Mouse (Mus musculus) CD8-positive naive resting alpha-beta T cell, adult 2 months (primary cell): Measurements from ENCODE around the gene Sebox.

Source experiments
- DNase-seq, 2 experiments: peaks; one replicate each; pipeline ENCODE4 v3.0.0; 2022; ENCODE audit warnings: low read depth in 2 of 2, low spot score in 2 of 2

Gene Sebox

GRCm38 (mm10) chr11:78534516-78534915, 31.3 kb downstream of the Sebox start:
- no peak for DNase-seq

GRCm38 (mm10) chr11:78535376-78536079, 32.3 kb downstream of the Sebox start:
- DNase-seq, result peak in 1 of 2 experiments; percentile 13

- DNase-seq, result peak; percentile 96 to 97
Measured at GRCm38 (mm10) chr11:78536080-78536689, 32.9 kb downstream of the Sebox start, which contains the start of the genes Tnfaip1 and Ift20. Gene Tnfaip1 (minus strand): TSS chr11:78536332. Gene Ift20 (plus strand): TSS chr11:78536361.

GRCm38 (mm10) chr11:78536690-78537084, 33.4 kb downstream of the Sebox start:
- no peak for DNase-seq

- no peak for DNase-seq
Measured at GRCm38 (mm10) chr11:78540358-78540757, 37.1 kb downstream of the Sebox start.

DNA sequence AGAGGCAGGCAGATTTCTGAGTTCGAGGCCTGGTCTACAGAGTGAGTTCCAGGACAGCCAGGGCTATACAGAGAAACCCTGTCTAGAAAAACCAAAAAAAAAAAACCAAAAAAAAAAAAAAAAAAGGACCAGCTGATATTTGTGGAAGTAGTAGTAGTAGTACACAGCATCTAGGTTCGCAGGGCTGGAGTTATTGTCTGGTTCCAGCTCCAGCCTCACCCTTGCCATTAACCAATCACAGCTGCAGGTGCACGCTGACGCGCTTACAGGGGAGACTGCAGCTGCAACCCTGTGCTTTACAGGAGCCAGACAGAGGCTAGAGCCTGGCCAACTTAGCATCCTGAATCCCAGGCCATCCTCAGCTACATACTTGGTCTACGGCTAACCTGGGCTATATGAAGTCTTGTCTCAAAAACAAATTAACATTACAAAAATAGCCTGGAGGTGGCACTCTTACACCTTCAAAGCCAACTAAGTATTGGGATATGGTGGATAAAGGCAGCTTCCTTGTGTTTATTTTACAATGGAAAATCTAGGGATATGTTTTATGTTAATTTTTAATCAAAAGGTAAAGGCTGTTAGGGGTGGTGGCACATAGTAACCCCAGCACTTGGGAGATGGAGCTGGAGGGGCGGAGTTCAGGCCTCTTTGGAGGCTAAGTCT, 41.3 kb downstream of the Sebox start:
- DNase-seq, result no peak

- DNase-seq, result no peak
Measured at GRCm38 (mm10) chr11:78545181-78545580, 41.9 kb downstream of the Sebox start.

DNA sequence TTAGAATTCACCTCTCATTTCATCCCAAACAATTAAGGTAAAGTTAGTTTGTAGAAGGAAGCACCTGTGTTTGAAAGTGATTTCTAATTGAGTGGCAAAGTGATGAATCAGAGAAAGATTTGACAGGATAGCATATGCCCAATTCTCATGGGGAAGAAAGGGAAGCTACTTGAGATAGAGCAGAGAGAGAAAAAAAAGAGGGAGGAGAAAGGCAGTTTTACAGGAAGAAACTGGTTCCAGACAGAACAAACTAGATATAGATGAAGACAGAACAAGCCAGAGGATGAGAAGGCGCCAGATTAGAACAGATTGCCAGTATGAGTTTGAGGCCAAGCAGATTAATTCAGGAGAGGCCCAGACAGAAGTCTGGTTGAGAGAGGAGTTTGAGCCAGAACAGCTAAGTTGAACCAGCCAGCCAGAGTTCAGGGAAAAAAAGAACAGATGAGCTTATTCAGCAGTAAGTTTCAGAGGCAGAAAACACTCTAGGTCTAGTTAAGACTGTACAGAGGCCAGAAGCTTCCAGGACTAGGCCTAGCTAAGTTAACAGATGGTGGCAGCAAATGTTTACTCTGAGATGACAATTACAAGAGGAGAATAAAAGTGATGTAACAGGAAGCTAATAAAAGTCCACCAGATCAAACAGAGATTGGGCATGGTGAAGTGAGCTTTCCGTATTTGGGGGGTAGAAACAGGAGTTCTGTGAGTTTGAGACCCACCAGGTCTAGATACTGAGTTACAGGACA, 44.6 kb downstream of the Sebox start:
- DNase-seq, result no peak

DNA sequence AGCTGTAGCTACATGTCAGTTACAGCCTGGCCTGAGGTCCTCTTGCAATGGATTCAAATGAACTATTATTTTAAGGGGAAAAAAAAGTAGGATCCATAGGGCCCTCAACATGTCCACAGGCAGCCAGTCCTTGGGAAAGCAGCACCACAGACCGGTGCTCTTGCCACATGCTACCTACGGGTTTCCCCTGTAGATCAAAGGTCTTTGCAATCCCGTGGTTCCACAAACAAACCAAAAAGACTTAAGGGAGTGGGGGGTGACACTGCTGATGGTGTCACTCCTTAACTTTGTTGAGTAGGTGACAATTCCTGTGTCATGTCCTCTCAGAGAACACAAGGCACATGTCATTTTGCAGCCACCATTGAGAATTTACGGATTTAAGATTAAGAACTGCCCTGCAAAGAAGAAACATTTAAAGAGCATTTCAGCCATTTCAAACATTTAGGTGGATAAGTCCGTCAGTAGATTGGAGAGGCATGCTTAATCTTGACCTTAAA, 46.3 kb downstream of the Sebox start:
- DNase-seq, result no peak

- DNase-seq, result peak; percentile 87 to 92
Measured at GRCm38 (mm10) chr11:78550168-78551058, 47.2 kb downstream of the Sebox start, which contains the start of gene Tmem97. Gene Tmem97 (minus strand): TSS chr11:78550777.

GRCm38 (mm10) chr11:78551059-78551398, 47.8 kb downstream of the Sebox start:
- DNase-seq, result no peak
